Mouse (Mus musculus) spleen, adult 2 months (tissue): Measurements from ENCODE around the gene Ldlrad3.

ENCODE experiments used
- CTCF ChIP-seq: fragments of 200-500 bp; IDR thresholded peaks from 2 replicates; pipeline ENCODE4 v1.5.1; 2011; ENCODE audit warnings: mild to moderate bottlenecking, inconsistent platforms; ENCODE audit not compliant: insufficient read depth, insufficient read length, insufficient replicate concordance; ENCODE audit errors: extremely low read depth
- POLR2A ChIP-seq: fragments of 200-500 bp; IDR thresholded peaks from 2 replicates; pipeline ENCODE4 v1.6.1; 2011; ENCODE audit warnings: low read depth, low read length, inconsistent platforms

GRCm38 (mm10) chr2:101983082-101983852 is 202.9 kb downstream of the Ldlrad3 start:
- no peak for TF ChIP-seq CTCF
- no peak for TF ChIP-seq POLR2A
